Mouse (Mus musculus) gastrocnemius, postnatal 36 days (tissue): ENCODE data around the gene Zdhhc19. TPM values are rescaled to one million over a fixed set of nuclear protein-coding genes. Genes with fewer than 3 reads are reported as not detected.
"Not testable (repeated sequence)": the region's sequence is repeated elsewhere in the genome, so short reads cannot be mapped to it uniquely, and the experiment has no call there.

ENCODE experiments used
- DNase-seq, 2 experiments: peaks; one replicate each; pipeline ENCODE4 v3.0.0; 2022
- intact Hi-C: fragments of 180-260 bp; cut with DNase I; formaldehyde crosslinking; loops from one replicate; pipeline ENCODE4 v1.15.1; 2025
- total RNA-seq, 2 experiments: library from RNA; stranded (reverse); gene quantifications; 2 replicates each; pipeline ENCODE4 v1.2.3; 2021

Zdhhc19 gene
- total RNA-seq, 2 experiments from 2014 or later = not detected

- DNase-seq = no peak
- intact Hi-C loops = no loop called here
These were observed 10.9 kb upstream of the Zdhhc19 start for GRCm38 (mm10) chr16:32485209-32485608.

- intact Hi-C loops = no loop called here
- DNase-seq = no peak
These were observed 10.0 kb upstream of the Zdhhc19 start for GRCm38 (mm10) chr16:32486046-32486445.

GRCm38 (mm10) chr16:32487234-32488111 is 8.6 kb upstream of the Zdhhc19 start, which contains the start of gene Slc51a:
Gene Slc51a, minus strand, starts transcription at chr16:32487879.
- intact Hi-C loops = no loop called here
- no peak for DNase-seq

- intact Hi-C loops = no loop called here
- no peak for DNase-seq
These were observed 7.1 kb upstream of the Zdhhc19 start for GRCm38 (mm10) chr16:32488939-32489338.

- not testable (repeated sequence) for DNase-seq
- intact Hi-C loops = loop anchor here (10.0 kb wide), 1 partner anchor 350 kb away; no protein-coding TSS in a partner anchor
These were observed 1.7 kb upstream of the Zdhhc19 start for GRCm38 (mm10) chr16:32494371-32494770.

GRCm38 (mm10) chr16:32498996-32499395 is 2.9 kb downstream of the Zdhhc19 start:
- intact Hi-C loops = loop anchor here (2.0 to 10.0 kb wide), 3 partner anchors 234 to 382 kb away; no protein-coding TSS in a partner anchor
- no peak for DNase-seq

- intact Hi-C loops = loop anchor here (2.0 to 10.0 kb wide), 3 partner anchors 235 to 383 kb away; no protein-coding TSS in a partner anchor
- peak; percentile 79 to 83 for DNase-seq
These were observed 3.5 kb downstream of the Zdhhc19 start for GRCm38 (mm10) chr16:32499430-32500037.

- intact Hi-C loops = no loop called here
- no peak for DNase-seq
These were observed 5.4 kb downstream of the Zdhhc19 start for GRCm38 (mm10) chr16:32501459-32501858.

GRCm38 (mm10) chr16:32502621-32503335 is 6.7 kb downstream of the Zdhhc19 start:
- intact Hi-C loops = no loop called here
- DNase-seq = no peak

- no peak for DNase-seq
- intact Hi-C loops = no loop called here
These were observed 7.6 kb downstream of the Zdhhc19 start for GRCm38 (mm10) chr16:32503633-32504032.

- DNase-seq = no peak
- intact Hi-C loops = loop anchor here (5.0 kb wide), 2 partner anchors 101 to 176 kb away; partner anchors contain the start of gene Tfrc
These were observed 10.2 kb downstream of the Zdhhc19 start for GRCm38 (mm10) chr16:32506298-32506697.

GRCm38 (mm10) chr16:32506868-32507267 is 10.8 kb downstream of the Zdhhc19 start:
- intact Hi-C loops = loop anchor here (5.0 kb wide), 2 partner anchors 100 to 175 kb away; partner anchors contain the start of gene Tfrc
- DNase-seq = no peak

- DNase-seq = peak in 1 of 2 experiments; percentile 60
- intact Hi-C loops = loop anchor here (5.0 kb wide), 2 partner anchors 100 to 175 kb away; partner anchors contain the start of gene Tfrc
These were observed 11.3 kb downstream of the Zdhhc19 start for GRCm38 (mm10) chr16:32507407-32507806.

- DNase-seq = no peak
- intact Hi-C loops = loop anchor here (5.0 kb wide), 2 partner anchors 99 to 174 kb away; partner anchors contain the start of gene Tfrc
These were observed 12.0 kb downstream of the Zdhhc19 start for GRCm38 (mm10) chr16:32508035-32508434.

- intact Hi-C loops = loop anchor here (5.0 kb wide), 2 partner anchors 99 to 174 kb away; partner anchors contain the start of gene Tfrc
- no peak for DNase-seq
These were observed 12.5 kb downstream of the Zdhhc19 start for GRCm38 (mm10) chr16:32508506-32509065.

- intact Hi-C loops = loop anchor here (5.0 kb wide), 2 partner anchors 98 to 173 kb away; partner anchors contain the start of gene Tfrc
- DNase-seq = no peak
These were observed 13.2 kb downstream of the Zdhhc19 start for GRCm38 (mm10) chr16:32509066-32509942.

- no peak for DNase-seq
- intact Hi-C loops = no loop called here
These were observed 14.6 kb downstream of the Zdhhc19 start for GRCm38 (mm10) chr16:32510399-32511337.

- intact Hi-C loops = no loop called here
- no peak for DNase-seq
These were observed 15.3 kb downstream of the Zdhhc19 start for GRCm38 (mm10) chr16:32511338-32511734.
